9 mouse cellular contexts compared by ENCODE assay signal in the genomic region with DNA sequence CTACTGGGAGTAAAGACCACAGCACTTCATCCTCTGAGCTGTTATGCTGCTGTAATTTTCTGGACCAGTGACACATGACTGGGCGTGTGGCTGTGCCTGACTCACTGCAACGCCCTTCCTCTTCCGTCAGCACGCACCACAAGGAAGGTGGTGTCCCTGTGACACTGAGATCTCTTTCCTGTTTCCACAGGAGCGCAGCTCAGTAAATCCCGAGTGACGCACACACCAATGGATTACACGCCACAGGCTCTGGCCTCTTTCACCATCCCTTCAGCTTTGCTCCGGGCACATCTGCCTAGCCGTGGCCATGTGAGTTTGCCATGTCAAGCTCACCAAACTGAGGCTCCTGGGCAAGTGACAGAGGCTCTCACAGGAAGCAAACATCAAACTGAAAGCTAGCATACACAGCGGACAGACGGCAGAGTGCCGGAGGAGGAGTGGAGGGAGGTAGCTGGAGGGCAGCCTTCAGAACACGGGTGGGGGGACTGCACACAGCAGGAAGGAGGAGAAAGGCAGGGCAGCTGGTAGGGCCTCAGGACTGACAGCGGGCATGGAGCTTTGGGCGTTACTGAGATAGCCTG. TPM values are rescaled to one million over a fixed set of nuclear protein-coding genes. Genes with fewer than 3 reads are reported as not detected.
A peak's percentile ranks its signal among the peaks of the same experiment; 100 is the strongest.
DNase-seq lines count a peak whose midpoint lies in the region; ATAC-seq and TF ChIP-seq lines count a peak whose summit lies in the region.
"Had no signal": no experiment of that assay in that cellular context is flagged by ENCODE, and none has a peak within 500 bp of the region (broad histone marks: within the 10 kb centered on the region; RNA-seq: fewer than 3 reads in every experiment).

No protein-coding gene starts in this region.

- peak; percentile 82 for ATAC-seq in CD4-positive, CD25-positive, alpha-beta regulatory T cell, adult 4 months
- peak; percentile 92 to 94 for ATAC-seq in hematopoietic stem cell, adult 5-6 weeks (replicated peaks in 1 of 2; ENCODE audit: insufficient read depth in 1 of 2, low FRiP score in 2 of 2, low TSS enrichment in 1 of 2, low read depth in 1 of 2, poor library complexity in 2 of 2, severe bottlenecking in 2 of 2)

- intact Hi-C loops in left cerebral cortex, postnatal 10 days (cut with DNase I) = no loop called here

- peak; percentile 89 for TF ChIP-seq POLR2A in lung, adult 2 months (IDR thresholded peaks at IDR 0.05; ENCODE audit: borderline replicate concordance, extremely low read depth, low read depth, low read length)

- 35% methylated on average over 16 of the region's 16 CpGs for WGBS in lung, adult 2 months

- TF ChIP-seq CTCF in lung, adult 2 months (IDR thresholded peaks at IDR 0.05; ENCODE audit: insufficient read depth, low read length) = no peak

- peak overlapping the region; percentile 88 for H3K4me3 ChIP-seq in lung, adult 2 months (replicated peaks; ENCODE audit: extremely low read depth, low read depth, low read length)
- H3K4me3 ChIP-seq: erythroblast, embryonic 14.5 days had no signal

- peak; percentile 50 for DNase-seq in brain, adult 2 months (ENCODE audit: low read depth, low spot score)
- DNase-seq in lung, adult 2 months = peak; percentile 50
- peak; percentile 87 to 88 for DNase-seq in spleen, postnatal 36 days (ENCODE audit: low spot score in 2 of 2)
- no peak for DNase-seq in yolk sac, embryonic 10.5 days (ENCODE audit: low spot score)
- no peak for DNase-seq in left cerebral cortex, postnatal 10 days (ENCODE audit: extremely low spot score in 1 of 2, low spot score in 2 of 2)
- DNase-seq in MN1 (ENCODE audit: low spot score) = no peak

- peaks cover 3% of the 10 kb centered on the region; the same call in 1 of the 2 replicates for H3K4me1 ChIP-seq in lung, adult 2 months (ENCODE audit: control insufficient read depth, insufficient read depth, low read length)

RNA-seq across cellular contexts. Expression of a gene that starts 15.4 kb away (rescaled TPM):
- polyA plus RNA-seq in CD4-positive, CD25-positive, alpha-beta regulatory T cell, adult 4 months (2017; shearing (Covaris generic)) = under 1 TPM; 0.55 to 0.67 TPM
- total RNA-seq in hematopoietic stem cell, adult 5-6 weeks (2017) = 0.10 and 1.1 TPM in 2 replicates
- 0.03 and 0.18 TPM in 2 replicates for polyA plus RNA-seq in lung, adult 2 months (2012; rRNA removed)
- total RNA-seq in left cerebral cortex, postnatal 10 days (2021) = under 1 TPM; 0.02 to 0.08 TPM
- polyA plus RNA-seq: erythroblast, embryonic 14.5 days had no signal

Comparison
In these comparisons a context has a peak if more than half of its experiments do, and no peak if none do; other contexts are left out.
1. DNase-seq: peak in brain, adult 2 months (single experiment), lung, adult 2 months (single experiment) and spleen, postnatal 36 days (2 of 2); none in yolk sac, embryonic 10.5 days (single experiment), left cerebral cortex, postnatal 10 days (0 of 2) and MN1 (single experiment).